Mouse (Mus musculus) E14TG2a.4 (cell line): ENCODE measurements around the gene Enpp1.

Experiments used
- CTCF ChIP-seq: conservative IDR thresholded peaks from 2 replicates; pipeline ENCODE4 v1.5.1; 2014; ENCODE audit warnings: low read length
- NANOG ChIP-seq: IDR thresholded peaks from 2 replicates; pipeline ENCODE4 v1.6.1; 2014; ENCODE audit warnings: borderline replicate concordance, low read length, mixed read lengths

GRCm38 (mm10) chr10:24716232-24716631 lies 4.3 kb upstream of the Enpp1 start:
- TF ChIP-seq CTCF (no peak), NANOG (no peak)
